Mouse (Mus musculus): ENCODE data around the gene Fcmr.
A peak's percentile ranks its signal among the peaks of the same experiment; 100 is the strongest.

The Fcmr gene

GRCm38 (mm10) chr1:130865541-130866221 lies at the start of gene Fcmr:
Fcmr (plus strand) TSS chr1:130865669.
- no peak for DNase-seq (ENCODE audit: low read depth, low spot score)

- DNase-seq (ENCODE audit: low read depth, low spot score) = no peak
Measured at GRCm38 (mm10) chr1:130819737-130820136, 45.7 kb upstream of the Fcmr start.

GRCm38 (mm10) chr1:130820316-130821148 lies 44.9 kb upstream of the Fcmr start:
- DNase-seq (ENCODE audit: low read depth, low spot score) = no peak

- DNase-seq (ENCODE audit: low read depth, low spot score) = no peak
Measured at GRCm38 (mm10) chr1:130821149-130821471, 44.4 kb upstream of the Fcmr start.

GRCm38 (mm10) chr1:130821911-130822625 lies 43.4 kb upstream of the Fcmr start:
- DNase-seq (ENCODE audit: low read depth, low spot score) = no peak

- DNase-seq (ENCODE audit: low read depth, low spot score) = no peak
Measured at GRCm38 (mm10) chr1:130826448-130826847, 39.0 kb upstream of the Fcmr start, which contains the start of gene Pigr. Pigr (plus strand) TSS chr1:130826684.

GRCm38 (mm10) chr1:130828656-130829055 lies 36.8 kb upstream of the Fcmr start:
- no peak for DNase-seq (ENCODE audit: low read depth, low spot score)

GRCm38 (mm10) chr1:130829906-130830830 lies 35.3 kb upstream of the Fcmr start:
- no peak for DNase-seq (ENCODE audit: low read depth, low spot score)

- no peak for DNase-seq (ENCODE audit: low read depth, low spot score)
Measured at GRCm38 (mm10) chr1:130832230-130833149, 33.0 kb upstream of the Fcmr start.

GRCm38 (mm10) chr1:130835161-130835936 lies 30.1 kb upstream of the Fcmr start:
- no peak for DNase-seq (ENCODE audit: low read depth, low spot score)

- peak; percentile 10 for DNase-seq (ENCODE audit: low read depth, low spot score)
Measured at GRCm38 (mm10) chr1:130838288-130838687, 27.2 kb upstream of the Fcmr start.

GRCm38 (mm10) chr1:130840599-130841379 lies 24.7 kb upstream of the Fcmr start:
- DNase-seq (ENCODE audit: low read depth, low spot score) = peak; percentile 12

GRCm38 (mm10) chr1:130841621-130842020 lies 23.8 kb upstream of the Fcmr start:
- no peak for DNase-seq (ENCODE audit: low read depth, low spot score)

- no peak for DNase-seq (ENCODE audit: low read depth, low spot score)
Measured at GRCm38 (mm10) chr1:130844516-130844915, 21.0 kb upstream of the Fcmr start.

GRCm38 (mm10) chr1:130849530-130850214 lies 15.8 kb upstream of the Fcmr start:
- DNase-seq (ENCODE audit: low read depth, low spot score) = no peak

- no peak for DNase-seq (ENCODE audit: low read depth, low spot score)
Measured at GRCm38 (mm10) chr1:130850405-130850804, 15.1 kb upstream of the Fcmr start.

GRCm38 (mm10) chr1:130854819-130855218 lies 10.7 kb upstream of the Fcmr start:
- no peak for DNase-seq (ENCODE audit: low read depth, low spot score)

- no peak for DNase-seq (ENCODE audit: low read depth, low spot score)
Measured at GRCm38 (mm10) chr1:130855723-130856122, 9.7 kb upstream of the Fcmr start.
